Mouse (Mus musculus): Measurements from ENCODE around the gene Nfib. TPM values are rescaled to one million over a fixed set of nuclear protein-coding genes. Genes with fewer than 3 reads are reported as not detected.

Nfib gene
- total RNA-seq, 4 experiments from 2014 or later = 69.0 to 96.9 (median 80.8) TPM

DNA sequence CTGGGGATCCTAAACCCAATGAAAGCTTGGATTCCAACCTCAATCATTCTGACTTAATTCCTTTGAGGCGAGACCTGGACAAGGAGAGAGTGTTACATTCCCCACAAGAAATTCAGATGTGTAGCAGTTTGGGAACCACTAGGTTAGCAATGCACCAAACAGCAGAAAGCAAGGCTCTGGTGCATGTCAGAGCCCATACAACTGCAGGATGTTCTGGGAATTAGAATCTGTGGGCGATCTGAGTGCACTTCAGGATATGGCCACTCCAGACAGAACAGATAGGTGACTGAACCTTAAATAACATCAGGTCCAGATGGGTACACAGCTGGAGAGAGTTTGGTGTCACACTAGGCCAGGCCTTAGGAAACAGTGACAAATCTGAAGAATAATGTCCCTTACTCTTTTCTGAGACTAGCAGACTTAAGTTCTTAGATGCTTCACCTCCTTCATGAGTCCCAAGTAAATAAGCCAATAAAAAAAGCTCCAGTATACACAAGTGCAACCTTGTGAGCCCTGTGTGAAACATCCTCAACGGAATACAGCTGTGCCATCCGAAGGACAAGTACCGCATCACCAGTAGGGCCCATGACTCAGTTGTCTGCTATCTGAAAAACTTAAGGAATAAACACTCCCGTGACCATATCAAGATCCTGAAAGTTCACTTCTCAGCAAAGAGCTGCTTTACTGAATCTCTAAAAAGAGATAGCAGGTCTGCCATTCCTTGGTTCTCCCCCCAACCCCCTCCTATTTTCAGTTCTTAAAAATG lies 336.4 kb downstream of the Nfib start:
- no peak for DNase-seq (ENCODE audit: low spot score in 2 of 2)

GRCm38 (mm10) chr4:82368091-82368775 lies 337.3 kb downstream of the Nfib start:
- no peak for DNase-seq (ENCODE audit: low spot score in 2 of 2)

DNA sequence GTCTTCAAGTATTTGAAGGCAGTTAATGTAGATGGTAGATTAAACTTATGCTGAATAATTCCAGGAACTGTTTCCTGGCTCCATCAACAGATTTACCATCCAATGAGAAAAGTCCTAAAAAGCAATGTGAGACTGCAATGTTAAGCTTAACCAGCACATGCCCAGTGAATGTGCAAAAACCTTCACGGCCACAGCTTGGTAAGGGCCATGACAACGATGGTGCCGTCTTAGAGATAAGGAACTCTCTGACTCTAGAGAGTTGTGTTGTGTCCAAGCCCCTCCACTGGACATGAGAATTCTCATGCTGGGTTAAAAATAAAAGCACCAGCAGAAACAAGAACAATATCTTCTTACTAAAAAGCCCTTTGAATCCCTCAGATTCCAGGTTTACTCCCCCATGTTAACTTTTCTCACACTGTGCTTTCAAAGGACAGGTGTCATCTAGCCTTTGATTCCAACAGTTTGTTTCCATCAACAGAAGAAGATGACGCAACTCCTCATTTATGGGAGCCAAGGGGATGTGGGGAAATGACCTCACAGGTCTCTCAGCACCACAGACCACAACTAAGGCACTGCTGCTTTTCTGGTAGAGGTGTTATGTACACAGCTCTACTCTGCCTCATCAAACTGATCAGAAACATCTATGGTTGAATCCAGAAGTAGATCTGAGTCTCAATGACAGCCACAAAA lies 340.7 kb downstream of the Nfib start:
- no peak for DNase-seq (ENCODE audit: low spot score in 2 of 2)

GRCm38 (mm10) chr4:82363951-82364350 lies 341.6 kb downstream of the Nfib start:
- no peak for DNase-seq (ENCODE audit: low spot score in 2 of 2)

- DNase-seq (ENCODE audit: low spot score in 2 of 2) = no peak
Observed at GRCm38 (mm10) chr4:82362294-82362693, 343.3 kb downstream of the Nfib start.

- peak in 1 of 2 experiments; percentile 47 for DNase-seq (ENCODE audit: low spot score in 2 of 2)
Observed at GRCm38 (mm10) chr4:82360081-82360511, 345.5 kb downstream of the Nfib start.

DNA sequence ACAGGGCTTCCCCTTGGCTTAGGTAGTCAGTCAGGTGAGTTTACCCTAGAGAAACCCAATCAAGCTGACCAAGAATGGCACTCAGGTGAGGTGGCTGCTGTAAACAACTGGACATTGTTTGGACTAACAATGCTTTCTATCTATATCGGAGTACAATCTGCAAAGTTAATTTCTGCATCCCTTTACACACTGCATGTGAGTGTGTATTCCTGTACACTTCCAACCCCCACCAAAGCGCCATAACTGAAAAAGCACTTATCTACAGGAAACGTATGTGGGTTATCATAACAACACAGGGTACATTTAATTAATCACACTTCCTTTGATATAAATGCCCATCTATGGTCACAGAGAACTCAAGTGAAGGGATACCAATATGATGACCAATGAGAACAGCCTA lies 346.4 kb downstream of the Nfib start:
- DNase-seq (ENCODE audit: low spot score in 2 of 2) = no peak

- no peak for DNase-seq (ENCODE audit: low spot score in 2 of 2)
Observed at GRCm38 (mm10) chr4:82349006-82349405, 356.5 kb downstream of the Nfib start.

DNA sequence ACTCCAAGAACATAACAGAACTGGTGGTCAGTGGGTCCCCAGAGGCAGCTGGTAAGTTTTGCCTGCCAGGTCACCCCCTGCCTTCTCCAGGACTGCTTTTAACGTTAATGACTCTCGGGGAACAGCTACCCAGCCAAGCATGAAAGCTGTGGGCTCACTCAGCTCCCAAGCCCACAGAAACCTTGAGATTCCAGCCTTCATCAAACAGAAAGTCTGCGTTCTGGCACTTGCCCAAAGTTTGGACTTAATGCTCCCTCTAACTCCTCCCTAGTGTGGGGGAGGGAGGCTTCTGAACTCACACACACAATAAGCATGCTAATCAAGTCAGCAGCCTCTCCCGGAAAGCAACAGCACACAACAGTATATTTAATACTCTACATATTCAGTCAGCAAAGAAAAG lies 360.8 kb downstream of the Nfib start:
- DNase-seq (ENCODE audit: low spot score in 2 of 2) = peak in 1 of 2 experiments; percentile 23

DNA sequence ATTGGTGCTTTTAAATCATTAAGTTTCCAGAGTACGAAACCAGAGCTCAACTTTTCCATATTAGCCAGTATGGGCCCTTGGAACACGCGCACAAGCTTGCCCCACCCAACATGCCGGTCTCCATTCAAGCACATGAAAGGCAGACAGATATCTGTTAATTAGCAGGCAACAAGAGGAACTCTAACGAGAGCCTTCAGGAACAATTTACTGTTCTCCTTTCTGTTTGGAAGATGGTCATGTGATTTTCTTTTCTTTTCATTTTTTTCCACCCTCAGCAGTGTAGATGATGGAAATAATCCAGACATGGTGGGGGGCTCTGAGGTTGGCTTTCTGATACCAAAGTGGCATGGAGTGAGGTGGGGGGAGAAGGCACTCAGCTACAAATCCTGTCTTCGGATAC lies 361.3 kb downstream of the Nfib start:
- no peak for DNase-seq (ENCODE audit: low spot score in 2 of 2)

DNA sequence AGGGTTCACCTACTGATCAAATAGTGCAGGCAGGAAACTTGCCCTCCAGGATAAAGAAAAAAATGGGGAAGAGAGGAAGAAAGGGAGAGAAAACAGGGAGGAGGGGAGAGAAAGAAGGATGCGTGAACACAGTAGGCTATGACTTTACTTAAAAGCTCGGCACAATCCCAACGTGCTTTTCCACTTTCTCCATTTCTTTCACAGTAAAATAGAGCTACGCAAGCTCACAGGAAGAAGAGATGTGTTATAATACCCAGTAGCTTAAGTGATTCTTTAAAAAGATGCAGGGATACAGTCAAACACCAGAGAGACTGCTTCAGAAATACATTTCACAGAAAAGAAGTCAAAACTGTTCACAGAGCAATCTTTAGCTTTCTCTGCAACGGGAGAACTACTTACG lies 366.6 kb downstream of the Nfib start:
- no peak for DNase-seq (ENCODE audit: low spot score in 2 of 2)

GRCm38 (mm10) chr4:82338481-82338880 lies 367.1 kb downstream of the Nfib start:
- no peak for DNase-seq (ENCODE audit: low spot score in 2 of 2)

GRCm38 (mm10) chr4:82336951-82337381 lies 368.6 kb downstream of the Nfib start:
- no peak for DNase-seq (ENCODE audit: low spot score in 2 of 2)

- DNase-seq (ENCODE audit: low spot score in 2 of 2) = no peak
Observed at GRCm38 (mm10) chr4:82335266-82335865, 370.2 kb downstream of the Nfib start.

DNA sequence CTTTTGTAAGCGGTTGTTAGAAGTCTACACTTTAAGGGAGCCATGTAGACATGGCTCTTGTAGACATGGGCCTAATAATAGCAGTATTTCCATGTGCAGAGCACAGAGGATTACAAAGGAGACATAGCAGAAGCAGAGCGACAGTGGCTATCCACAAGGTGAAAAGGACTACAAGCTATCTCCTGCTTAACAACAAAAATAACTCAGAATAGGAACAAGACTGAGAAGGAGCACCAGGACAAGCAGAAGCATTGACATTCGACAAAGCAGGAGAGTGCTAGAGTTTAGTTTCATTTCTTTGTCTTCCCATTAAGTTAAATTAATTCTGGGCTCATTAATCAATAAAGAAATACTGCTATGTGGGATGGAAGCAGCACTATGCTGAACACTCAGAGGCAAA lies 372.1 kb downstream of the Nfib start:
- no peak for DNase-seq (ENCODE audit: low spot score in 2 of 2)

- no peak for DNase-seq (ENCODE audit: low spot score in 2 of 2)
Observed at GRCm38 (mm10) chr4:82330095-82330494, 375.5 kb downstream of the Nfib start.

GRCm38 (mm10) chr4:82326140-82326529 lies 379.4 kb downstream of the Nfib start:
- DNase-seq (ENCODE audit: low spot score in 2 of 2) = no peak

GRCm38 (mm10) chr4:82325409-82326139 lies 380.0 kb downstream of the Nfib start:
- no peak for DNase-seq (ENCODE audit: low spot score in 2 of 2)

GRCm38 (mm10) chr4:82324977-82325376 lies 380.6 kb downstream of the Nfib start:
- no peak for DNase-seq (ENCODE audit: low spot score in 2 of 2)

- no peak for DNase-seq (ENCODE audit: low spot score in 2 of 2)
Observed at GRCm38 (mm10) chr4:82321008-82321407, 384.5 kb downstream of the Nfib start.

- no peak for DNase-seq (ENCODE audit: low spot score in 2 of 2)
Observed at GRCm38 (mm10) chr4:82319388-82319787, 386.2 kb downstream of the Nfib start.

Data from gastrocnemius, adult 8-10 months (tissue).